Mouse (Mus musculus) stomach, postnatal 0 days (tissue): ENCODE data around the gene Skida1.

Experiments
- CTCF ChIP-seq: IDR thresholded peaks from 2 replicates; pipeline ENCODE4 v1.5.1; 2016; ENCODE audit warnings: antibody characterized with exemption, low read depth, mild to moderate bottlenecking, moderate library complexity
- EP300 ChIP-seq: optimal IDR thresholded peaks from 2 replicates; pipeline ENCODE3; 2016; ENCODE audit warnings: antibody characterized with exemption

- TF ChIP-seq CTCF (no peak), EP300 (no peak)
These were observed 15.6 kb upstream of the Skida1 start for GRCm38 (mm10) chr2:18064356-18064858.
